Mouse (Mus musculus): Measurements from ENCODE around the gene Akap10.

DNA sequence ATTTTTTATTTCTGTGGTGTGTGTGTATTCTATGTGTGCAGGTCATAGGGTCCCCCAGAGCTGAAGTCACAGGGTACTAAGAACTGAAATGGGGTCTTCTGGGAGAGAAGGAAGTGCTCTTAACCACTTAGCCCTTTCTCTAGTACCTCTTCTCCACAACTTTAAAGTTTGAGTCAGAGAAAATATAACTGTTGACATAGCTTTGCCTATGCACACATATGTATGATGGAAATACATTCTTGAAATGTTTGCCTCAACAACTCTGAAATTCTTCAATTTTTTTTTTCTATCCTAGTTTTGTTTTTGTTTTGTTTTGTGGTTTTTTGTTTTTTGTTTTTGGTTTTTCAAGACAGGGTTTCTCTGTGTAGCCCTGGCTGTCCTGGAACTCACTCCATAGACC, 21.7 kb downstream of the Akap10 start:
- TF ChIP-seq POLR2A (IDR thresholded peaks at IDR 0.05; ENCODE audit: borderline replicate concordance, low read depth, low read length) = no peak
- no peak for TF ChIP-seq CTCF (IDR thresholded peaks at IDR 0.05; ENCODE audit: low read depth, low read length)

All from bone marrow macrophage, adult 2 months (primary cell).